Mouse (Mus musculus): Measurements from ENCODE around the gene Atp5k.

- TF ChIP-seq POLR2A (IDR thresholded peaks at IDR 0.05; ENCODE audit: extremely low read depth, insufficient read depth, low read length) = 0 out of 2 replicates have a peak, but pooled peaks have one; percentile 32
- no peak for TF ChIP-seq CTCF (IDR thresholded peaks at IDR 0.05; ENCODE audit: extremely low read depth, insufficient read depth, low read length)
These were observed 3.1 kb downstream of the Atp5k start for GRCm38 (mm10) chr5:108431196-108431595.
